Mouse (Mus musculus) forebrain, embryonic 11.5 days (tissue): ENCODE measurements at regions not wholly inside any gene's neighbourhood (a gene's known extent, or its start where the extent isn't known, plus 50 kb on each side); places are given as distances from the start of the nearest gene placed in this dataset.

Experiments
- ATAC-seq: fragments of 200-750 bp; cut with Nextera tagmentation; replicated peaks from 2 replicates; pipeline ENCODE4 v1.8.0; 2017; ENCODE audit warnings: moderate TSS enrichment; ENCODE audit not compliant: low FRiP score
- DNase-seq: peaks from one replicate; pipeline ENCODE4 v3.0.0-alpha.2; 2017; ENCODE audit warnings: low spot score
- H3K27ac ChIP-seq: fragments of 300-500 bp; sonication (generic); 2 replicates; pipeline ENCODE4 v1.5.1; 2014; ENCODE audit warnings: low read depth, low read length
- H3K27me3 ChIP-seq: fragments of 300-500 bp; sonication (generic); 2 replicates; pipeline ENCODE4 v1.6.1; 2014; ENCODE audit warnings: mild to moderate bottlenecking, low read length, mixed read lengths; ENCODE audit not compliant: control insufficient read depth, insufficient read depth
- H3K36me3 ChIP-seq: fragments of 300-500 bp; sonication (generic); 2 replicates; pipeline ENCODE4 v1.6.1; 2014; ENCODE audit warnings: mild to moderate bottlenecking, low read length, moderate library complexity, mixed read lengths; ENCODE audit not compliant: control insufficient read depth, insufficient read depth
- H3K4me1 ChIP-seq: fragments of 300-500 bp; sonication (generic); replicated peaks from 2 replicates; pipeline ENCODE4 v1.6.1; 2014; ENCODE audit warnings: low read length, mixed read lengths; ENCODE audit not compliant: control insufficient read depth, insufficient read depth
- H3K4me2 ChIP-seq: fragments of 300-500 bp; sonication (generic); 2 replicates; pipeline ENCODE4 v1.6.1; 2014; ENCODE audit warnings: low read depth, mild to moderate bottlenecking, low read length, moderate library complexity, mixed read lengths; ENCODE audit not compliant: severe bottlenecking
- H3K4me3 ChIP-seq: fragments of 300-500 bp; sonication (generic); 2 replicates; pipeline ENCODE4 v1.5.1; 2014; ENCODE audit warnings: low read depth, low read length
- H3K9ac ChIP-seq: fragments of 300-500 bp; sonication (generic); 2 replicates; pipeline ENCODE4 v1.6.1; 2014; ENCODE audit warnings: low read length
- H3K9me3 ChIP-seq: fragments of 300-500 bp; sonication (generic); 2 replicates; pipeline ENCODE4 v1.6.1; 2016; ENCODE audit warnings: low read length, mixed read lengths; ENCODE audit not compliant: control insufficient read depth
- WGBS: fragments of 180-500 bp; shearing (Covaris S2); extraction: QIAGEN DNeasy Blood & Tissue Kit; methylation state at CpG from one replicate; pipeline ENCODE4 v1.1.7; 2014; 5-methylcytosine and 5-hydroxymethylcytosine counted together

GRCm38 (mm10) chr8:12221506-12221905, 57.1 kb upstream of the A230072I06Rik start:
- WGBS = 79% methylated on average over 9 of the region's 9 CpGs
- Histone ChIP-seq H3K36me3 (no peaks in the 10 kb centered on the region), H3K9ac (no peak overlapping the region), H3K27me3 (0 out of 2 replicates have a peak, but pooled peaks cover 2% of the 10 kb centered on the region), H3K9me3 (no peaks in the 10 kb centered on the region), H3K4me1 (no peaks in the 10 kb centered on the region), H3K27ac (no peak overlapping the region), H3K4me3 (no peak overlapping the region), H3K4me2 (no peak overlapping the region)
- DNase-seq = no peak
- no peak for ATAC-seq

- Histone ChIP-seq H3K36me3 (no peaks in the 10 kb centered on the region), H3K4me1 (no peaks in the 10 kb centered on the region), H3K4me2 (no peak overlapping the region), H3K4me3 (no peak overlapping the region), H3K9ac (no peak overlapping the region), H3K27me3 (0 out of 2 replicates have a peak, but pooled peaks cover 2% of the 10 kb centered on the region), H3K9me3 (no peaks in the 10 kb centered on the region), H3K27ac (no peak overlapping the region)
- ATAC-seq (no peak), DNase-seq (no peak)
- WGBS = 81% methylated on average over 1 of the region's 1 CpGs
Measured at GRCm38 (mm10) chr8:12223376-12223775, 55.2 kb upstream of the A230072I06Rik start.
